Mouse (Mus musculus): ENCODE results near the gene Ddn.

Ddn gene

GRCm38 (mm10) chr15:98809390-98809789 lies at the start of gene Ddn:
Ddn (minus strand) TSS chr15:98809490.
- DNase-seq (ENCODE audit: low spot score in 2 of 2), result no peak

GRCm38 (mm10) chr15:98854214-98854613 lies 44.9 kb upstream of the Ddn start:
- no peak for DNase-seq (ENCODE audit: low spot score in 2 of 2)

- DNase-seq (ENCODE audit: low spot score in 2 of 2), result no peak
Observed at GRCm38 (mm10) chr15:98853161-98853937, 44.1 kb upstream of the Ddn start.

GRCm38 (mm10) chr15:98852733-98853132 lies 43.4 kb upstream of the Ddn start:
- no peak for DNase-seq (ENCODE audit: low spot score in 2 of 2)

GRCm38 (mm10) chr15:98852071-98852470 lies 42.8 kb upstream of the Ddn start:
- no peak for DNase-seq (ENCODE audit: low spot score in 2 of 2)

- no peak for DNase-seq (ENCODE audit: low spot score in 2 of 2)
Observed at GRCm38 (mm10) chr15:98851229-98851818, 42.0 kb upstream of the Ddn start.

- DNase-seq (ENCODE audit: low spot score in 2 of 2), result no peak
Observed at GRCm38 (mm10) chr15:98850668-98851067, 41.4 kb upstream of the Ddn start.

GRCm38 (mm10) chr15:98849956-98850600 lies 40.8 kb upstream of the Ddn start:
- no peak for DNase-seq (ENCODE audit: low spot score in 2 of 2)

- DNase-seq (ENCODE audit: low spot score in 2 of 2), result no peak
Observed at GRCm38 (mm10) chr15:98849165-98849564, 39.9 kb upstream of the Ddn start.

- no peak for DNase-seq (ENCODE audit: low spot score in 2 of 2)
Observed at GRCm38 (mm10) chr15:98846140-98846539, 36.9 kb upstream of the Ddn start.

- DNase-seq (ENCODE audit: low spot score in 2 of 2), result no peak
Observed at GRCm38 (mm10) chr15:98845149-98845548, 35.9 kb upstream of the Ddn start.

GRCm38 (mm10) chr15:98843595-98844223 lies 34.4 kb upstream of the Ddn start:
- no peak for DNase-seq (ENCODE audit: low spot score in 2 of 2)

- peak in 1 of 2 experiments; percentile 23 for DNase-seq (ENCODE audit: low spot score in 2 of 2)
Observed at GRCm38 (mm10) chr15:98839671-98840585, 30.6 kb upstream of the Ddn start.

- DNase-seq (ENCODE audit: low spot score in 2 of 2), result peak in 1 of 2 experiments; percentile 21
Observed at GRCm38 (mm10) chr15:98839161-98839560, 29.9 kb upstream of the Ddn start.

- DNase-seq (ENCODE audit: low spot score in 2 of 2), result no peak
Observed at GRCm38 (mm10) chr15:98837743-98838103, 28.4 kb upstream of the Ddn start.

- DNase-seq (ENCODE audit: low spot score in 2 of 2), result no peak
Observed at GRCm38 (mm10) chr15:98837006-98837742, 27.9 kb upstream of the Ddn start.

- peak in 1 of 2 experiments; percentile 23 for DNase-seq (ENCODE audit: low spot score in 2 of 2)
Observed at GRCm38 (mm10) chr15:98835291-98835690, 26.0 kb upstream of the Ddn start.

- no peak for DNase-seq (ENCODE audit: low spot score in 2 of 2)
Observed at GRCm38 (mm10) chr15:98834059-98834458, 24.8 kb upstream of the Ddn start.

GRCm38 (mm10) chr15:98833281-98833680 lies 24.0 kb upstream of the Ddn start:
- no peak for DNase-seq (ENCODE audit: low spot score in 2 of 2)

- no peak for DNase-seq (ENCODE audit: low spot score in 2 of 2)
Observed at GRCm38 (mm10) chr15:98832161-98833058, 23.1 kb upstream of the Ddn start.

All from right cerebral cortex, postnatal 10 days (tissue).